In the genomic region with DNA sequence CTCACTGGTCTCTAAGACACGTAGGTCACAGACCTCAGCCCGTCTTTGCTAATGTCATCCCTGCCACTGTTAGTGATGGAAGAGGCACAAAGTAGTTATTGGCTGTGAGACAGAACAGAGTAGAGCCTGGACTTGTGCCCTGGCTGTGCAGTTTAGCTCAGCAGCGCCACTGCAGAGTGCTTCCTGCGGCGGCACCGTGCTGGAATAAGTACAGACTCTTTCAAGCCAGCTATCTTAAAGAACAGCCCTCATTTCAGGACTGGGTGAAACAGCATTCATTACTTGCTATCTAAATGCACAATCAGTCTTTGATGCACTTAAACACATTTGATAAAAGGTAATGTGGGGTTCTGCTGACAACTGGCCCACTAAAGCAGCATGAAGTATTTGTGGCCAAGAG, we compare ENCODE assay signal across 9 mouse cellular contexts.
DNase-seq lines count a peak whose midpoint lies in the region; TF ChIP-seq lines count a peak whose summit lies in the region.
"Had no signal": no experiment of that assay in that cellular context is flagged by ENCODE, and none has a peak within 500 bp of the region (broad histone marks: within the 10 kb centered on the region; RNA-seq: fewer than 3 reads in every experiment).

No protein-coding gene starts in this region.

- 69% methylated on average over 6 of the region's 6 CpGs for WGBS in heart, embryonic 10.5 days

- H3K4me3 ChIP-seq in heart, embryonic 10.5 days = no peak overlapping the region
- no peak overlapping the region for H3K4me3 ChIP-seq in cortical plate, adult 2 months (ENCODE audit: insufficient read depth, low read length)
- H3K4me3 ChIP-seq: liver, embryonic 15.5 days had no signal

- no peak for TF ChIP-seq POLR2A in cortical plate, adult 2 months (IDR thresholded peaks at IDR 0.05; ENCODE audit: extremely low read depth, insufficient read depth, low read length)

- no peaks in the 10 kb centered on the region for H3K36me3 ChIP-seq in heart, embryonic 10.5 days
- H3K36me3 ChIP-seq: liver, embryonic 15.5 days had no signal

- no peaks in the 10 kb centered on the region for H3K27me3 ChIP-seq in heart, embryonic 10.5 days (ENCODE audit: insufficient read depth, poor library complexity, severe bottlenecking)
- H3K27me3 ChIP-seq: liver, embryonic 15.5 days had no signal

- TF ChIP-seq CTCF in cortical plate, adult 2 months (IDR thresholded peaks at IDR 0.05; ENCODE audit: extremely low read depth, insufficient read depth, low read length) = 0 out of 2 replicates have a peak, but pooled peaks have one; percentile 17

- intact Hi-C loops in left cerebral cortex, postnatal 4 days (cut with DNase I) = no loop called here

- no peak overlapping the region for H3K27ac ChIP-seq in heart, embryonic 10.5 days
- H3K27ac ChIP-seq in cortical plate, adult 2 months (ENCODE audit: insufficient read depth, low read length) = no peak overlapping the region
- H3K27ac ChIP-seq: liver, embryonic 15.5 days had no signal

- no peaks in the 10 kb centered on the region for H3K9me3 ChIP-seq in heart, embryonic 10.5 days
- H3K9me3 ChIP-seq: liver, embryonic 15.5 days had no signal

- peak; percentile 28 for DNase-seq in heart, adult 8-10 months (ENCODE audit: low spot score)
- DNase-seq in heart, embryonic 10.5 days (ENCODE audit: low spot score) = no peak
- peak; percentile 58 for DNase-seq in adrenal gland, postnatal 25 days
- DNase-seq in left cerebral cortex, postnatal 4 days = peak; percentile 49
- DNase-seq in thymus, postnatal 36 days = peak; percentile 65 to 76
- no peak for DNase-seq in kidney, adult 11 months
- DNase-seq in embryo, embryonic 10 days (ENCODE audit: low spot score) = no peak

- H3K4me1 ChIP-seq in heart, embryonic 10.5 days = no peaks in the 10 kb centered on the region
- no peaks in the 10 kb centered on the region for H3K4me1 ChIP-seq in cortical plate, adult 2 months (ENCODE audit: control insufficient read depth, insufficient read depth, low read length)
- H3K4me1 ChIP-seq: liver, embryonic 15.5 days had no signal

Comparison
In these comparisons a context has a peak if more than half of its experiments do, and no peak if none do; other contexts are left out.
1. DNase-seq: peak in heart, adult 8-10 months (single experiment), adrenal gland, postnatal 25 days (single experiment), left cerebral cortex, postnatal 4 days (single experiment) and thymus, postnatal 36 days (2 of 2); none in heart, embryonic 10.5 days (single experiment), kidney, adult 11 months (single experiment) and embryo, embryonic 10 days (single experiment).